Mouse (Mus musculus): ENCODE data around the gene Mpdu1. TPM values are rescaled to one million over a fixed set of nuclear protein-coding genes. Genes with fewer than 3 reads are reported as not detected.
A peak's percentile ranks its signal among the peaks of the same experiment; 100 is the strongest.
"Not testable (repeated sequence)": the region's sequence is repeated elsewhere in the genome, so short reads cannot be mapped to it uniquely, and the experiment has no call there.

The Mpdu1 gene
- total RNA-seq (2021): 10 to 100 TPM; 34.3 to 36.3 TPM

DNA sequence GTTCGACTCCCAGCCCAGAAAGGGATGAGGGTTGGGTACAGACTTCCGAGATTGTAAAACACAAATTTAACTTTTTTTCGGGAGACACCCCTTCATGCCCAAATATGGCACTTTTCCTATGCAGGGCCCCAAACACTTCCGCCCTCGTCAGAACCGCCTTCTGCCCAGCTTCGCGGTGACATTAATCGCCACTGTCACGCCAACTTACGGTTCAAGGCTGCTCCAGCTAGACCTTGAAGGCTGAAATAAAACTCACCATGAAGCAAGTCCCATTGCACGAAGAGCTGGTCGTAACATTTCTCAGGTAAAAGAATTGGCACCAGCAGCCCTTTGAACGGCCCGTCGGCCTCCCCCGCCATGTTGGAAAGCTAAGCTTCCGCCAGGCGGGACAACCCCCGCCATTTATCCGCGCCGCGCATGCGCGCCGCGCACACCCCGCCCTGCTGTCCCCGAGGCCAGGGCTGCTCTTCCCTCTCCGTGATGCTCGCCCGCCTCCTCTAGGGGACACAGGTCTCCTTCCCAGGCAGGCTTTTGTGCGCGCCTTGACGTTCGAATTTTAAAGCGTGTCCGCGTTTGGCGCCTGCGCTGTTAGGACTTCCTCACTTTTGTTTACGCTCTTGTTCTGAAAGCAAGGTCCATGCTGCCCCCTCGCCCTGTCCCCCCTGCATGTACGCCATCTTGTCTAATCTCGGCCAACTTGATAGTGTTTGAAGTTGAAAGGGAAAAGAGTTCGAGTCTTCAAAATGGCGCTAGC, at the start of gene Mpdu1:
Mpdu1 (minus strand) TSS at position 430 of the 754 bp plus-strand sequence.
- DNase-seq: peak; percentile 96

DNA sequence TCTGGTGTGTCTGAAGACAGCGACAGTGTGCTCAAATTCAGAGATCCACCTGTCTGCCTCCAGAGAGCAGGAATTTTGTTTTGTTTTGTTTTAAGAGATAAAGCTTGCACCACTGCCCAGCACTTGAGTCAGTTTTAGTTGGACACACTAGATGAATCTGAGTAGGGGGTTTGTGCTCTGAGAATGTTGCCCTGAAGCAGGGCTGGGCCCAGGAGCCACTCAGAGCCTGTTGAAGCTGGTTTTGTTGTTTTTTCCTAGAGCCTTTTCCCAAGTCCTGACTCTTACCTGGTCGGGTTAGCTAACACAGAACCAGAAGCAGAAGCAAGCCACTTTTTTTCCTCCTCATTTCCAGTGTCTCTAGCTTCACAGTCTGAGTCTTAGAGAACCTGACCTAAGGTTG, 48.6 kb upstream of the Mpdu1 start:
- no peak for DNase-seq

GRCm38 (mm10) chr11:69710470-69710869, 48.0 kb upstream of the Mpdu1 start:
- DNase-seq: no peak

DNA sequence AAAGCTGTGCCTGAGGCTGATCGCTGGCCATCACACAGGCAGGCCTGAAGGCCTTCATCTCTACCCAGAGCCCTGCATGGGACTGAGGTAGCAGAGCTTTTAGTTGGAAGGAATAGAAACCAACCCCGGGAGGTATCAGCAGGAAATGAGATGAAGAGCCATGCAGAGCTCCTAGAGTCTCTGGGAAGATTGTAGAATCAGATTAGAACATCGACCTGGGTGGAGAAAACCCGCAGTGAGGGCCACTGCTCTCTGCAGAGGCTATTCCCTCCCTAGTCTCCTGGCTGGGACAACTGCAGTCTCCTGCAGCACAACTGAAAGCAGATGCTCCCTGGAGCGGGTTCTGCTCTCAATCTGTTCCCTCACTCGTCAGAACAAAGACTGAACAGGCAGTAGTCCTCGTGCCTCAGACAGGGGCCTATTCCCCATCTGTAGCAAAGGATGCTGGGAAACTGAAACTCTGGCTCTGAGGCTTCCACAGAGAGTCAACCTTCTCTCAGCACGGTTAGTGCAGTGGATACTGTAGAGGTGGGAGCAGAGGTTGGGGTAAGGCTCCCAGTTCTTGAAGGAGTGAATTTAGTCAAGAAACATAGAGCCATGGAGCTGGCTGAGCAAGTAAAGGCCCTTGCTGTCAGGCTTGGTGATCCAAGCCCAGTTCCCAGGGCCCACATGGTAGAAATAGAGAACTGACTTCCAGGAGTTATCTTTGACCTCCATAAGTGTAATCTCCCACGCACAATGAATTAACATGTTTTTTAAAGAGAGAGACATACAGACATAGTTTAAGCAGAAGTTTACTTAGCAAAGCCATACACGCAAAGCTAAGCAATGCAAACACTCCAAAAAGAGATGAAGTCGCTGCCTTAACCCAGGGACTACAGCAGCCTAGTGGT, 47.4 kb upstream of the Mpdu1 start:
- no peak for DNase-seq

- DNase-seq: no peak
Measured at GRCm38 (mm10) chr11:69708614-69709265, 46.3 kb upstream of the Mpdu1 start.

- no peak for DNase-seq
Measured at GRCm38 (mm10) chr11:69707873-69708381, 45.5 kb upstream of the Mpdu1 start.

GRCm38 (mm10) chr11:69707480-69707847, 45.0 kb upstream of the Mpdu1 start:
- no peak for DNase-seq

DNA sequence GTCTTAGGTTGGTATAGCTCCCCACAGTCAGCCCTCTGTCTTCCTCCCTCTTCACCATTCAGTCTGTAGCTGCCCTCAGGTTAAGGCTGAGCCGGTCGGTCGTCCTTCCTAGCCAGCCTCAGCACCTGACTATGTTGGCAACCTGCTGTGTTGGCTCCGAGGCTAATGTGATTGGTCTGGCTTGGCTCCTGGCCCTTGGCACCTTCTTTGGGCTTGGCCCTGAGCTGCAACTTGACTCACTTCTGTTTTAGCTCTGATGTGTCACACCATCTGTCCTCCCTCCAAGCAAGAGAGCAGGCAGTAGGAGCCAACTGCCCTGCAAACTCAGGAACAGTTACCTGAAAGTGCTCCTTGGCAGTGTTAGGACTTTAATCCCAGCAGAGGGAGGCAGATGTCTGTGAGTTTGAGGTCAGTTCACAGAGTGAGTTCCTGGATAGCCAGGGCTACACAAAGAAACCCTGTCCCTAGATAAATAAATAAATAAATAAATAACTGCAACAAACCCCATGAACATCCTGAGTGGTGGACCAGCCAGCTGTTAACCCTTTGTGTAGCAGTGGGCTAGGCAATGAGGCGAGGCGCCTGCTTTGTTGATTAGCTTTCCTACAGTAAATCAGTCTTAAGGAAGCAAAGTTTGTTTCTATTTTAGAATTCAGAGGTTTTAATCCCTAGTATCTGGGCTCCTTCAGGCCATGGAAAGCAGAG, 44.5 kb upstream of the Mpdu1 start:
- DNase-seq: peak; percentile 87

DNA sequence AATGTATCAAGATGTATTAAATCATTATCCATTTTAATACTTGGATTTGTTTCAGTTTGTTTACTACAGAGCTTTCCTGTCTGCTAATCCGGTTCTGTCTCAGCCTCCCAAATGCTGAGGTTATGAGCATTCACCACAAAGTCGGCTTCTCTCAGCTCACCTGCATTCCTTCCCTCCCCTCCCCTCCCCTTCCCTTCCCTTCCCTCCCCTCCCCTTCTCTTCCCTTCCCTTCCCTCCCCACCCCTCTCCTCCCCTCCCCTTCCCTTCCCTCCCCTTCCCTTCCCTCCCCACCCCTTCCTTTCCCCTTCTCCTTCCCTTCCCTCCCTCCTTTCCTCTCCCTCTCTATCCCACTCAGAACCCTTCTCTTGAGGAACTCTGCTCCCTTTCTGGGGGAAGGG, 42.2 kb upstream of the Mpdu1 start:
- DNase-seq: no peak

DNA sequence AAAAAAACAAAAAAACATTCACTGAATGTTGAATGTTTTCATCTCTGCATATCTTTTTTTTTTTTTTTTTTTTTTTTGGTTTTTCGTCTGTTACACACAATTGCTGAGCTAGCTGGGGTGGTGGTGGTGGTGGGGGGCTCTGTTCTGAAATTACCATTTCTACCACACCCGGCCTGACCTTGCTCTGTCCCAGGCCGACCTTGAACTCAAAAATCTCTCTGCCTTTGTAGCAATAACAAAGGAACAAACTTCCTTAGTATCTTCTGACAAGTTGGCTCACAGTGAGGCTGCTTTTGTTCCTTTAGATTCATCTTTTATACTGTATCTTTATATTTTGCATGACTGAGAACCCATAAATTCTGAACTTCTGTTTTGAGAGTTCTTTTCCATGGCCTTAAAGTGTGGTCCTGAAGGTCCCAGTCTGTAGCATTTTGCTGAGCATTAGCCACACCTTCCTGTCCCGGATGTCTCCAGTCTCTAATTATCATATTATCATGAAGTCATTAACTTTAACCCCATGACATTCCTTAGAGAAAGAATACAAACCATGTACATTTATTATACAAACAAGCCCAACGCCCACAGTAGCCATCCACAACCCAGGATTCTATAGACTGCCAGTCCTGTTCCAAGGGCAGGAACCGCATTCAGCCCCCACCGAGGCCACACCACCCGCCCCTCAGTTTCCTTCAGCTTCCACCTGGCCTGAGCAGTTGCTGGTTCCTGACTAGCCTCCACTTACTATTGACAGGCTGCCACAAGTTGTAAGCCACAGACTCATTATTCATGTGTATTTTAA, 41.6 kb upstream of the Mpdu1 start:
- DNase-seq: no peak

DNA sequence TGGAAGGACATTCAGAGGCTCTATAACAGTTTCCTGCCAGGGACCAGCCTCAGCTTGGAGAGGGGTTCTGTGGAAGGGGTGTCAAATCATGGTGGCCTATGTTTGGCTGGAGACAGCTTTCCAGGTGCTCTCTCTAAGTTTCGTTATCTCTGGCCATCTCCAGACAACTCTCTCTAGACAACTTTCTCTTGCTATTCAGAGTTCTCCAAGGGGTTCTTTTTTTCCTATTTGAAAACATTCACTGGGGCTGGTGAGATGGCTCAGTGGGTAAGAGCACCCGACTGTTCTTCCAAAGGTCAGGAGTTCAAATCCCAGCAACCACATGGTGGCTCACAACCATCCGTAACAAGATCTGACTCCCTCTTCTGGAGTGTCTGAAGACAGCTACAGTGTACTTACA, 40.9 kb upstream of the Mpdu1 start:
- DNase-seq: not testable (repeated sequence)

DNA sequence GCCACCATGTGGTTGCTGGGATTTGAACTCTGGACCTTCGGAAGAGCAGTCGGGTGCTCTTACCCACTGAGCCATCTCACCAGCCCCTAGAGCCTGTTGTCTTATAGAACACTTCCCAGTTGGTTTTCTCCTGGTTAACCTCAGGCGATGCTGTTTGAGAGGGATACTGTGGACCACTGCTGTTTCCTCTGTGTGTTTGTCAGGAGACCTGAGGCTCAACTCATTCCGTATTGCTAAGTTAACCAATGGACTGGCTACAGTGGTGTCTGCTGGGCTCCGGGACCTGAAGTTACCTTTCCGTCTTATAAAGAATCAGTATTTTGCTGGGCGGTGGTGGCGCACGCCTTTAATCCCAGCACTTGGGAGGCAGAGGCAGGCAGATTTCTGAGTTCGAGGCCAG, 40.4 kb upstream of the Mpdu1 start:
- DNase-seq: not testable (repeated sequence)

GRCm38 (mm10) chr11:69699595-69699994, 37.2 kb upstream of the Mpdu1 start:
- DNase-seq: no peak

- no peak for DNase-seq
Measured at GRCm38 (mm10) chr11:69698574-69698973, 36.1 kb upstream of the Mpdu1 start.

- DNase-seq: no peak
Measured at GRCm38 (mm10) chr11:69697396-69697795, 35.0 kb upstream of the Mpdu1 start.

GRCm38 (mm10) chr11:69695361-69696181, 33.1 kb upstream of the Mpdu1 start, which contains the start of the genes Tnfsf12 and Tnfsfm13:
Gene Tnfsf12 (minus strand): TSS chr11:69695849.
Gene Tnfsfm13 (minus strand): TSS chr11:69696098.
- peak; percentile 82 for DNase-seq

DNA sequence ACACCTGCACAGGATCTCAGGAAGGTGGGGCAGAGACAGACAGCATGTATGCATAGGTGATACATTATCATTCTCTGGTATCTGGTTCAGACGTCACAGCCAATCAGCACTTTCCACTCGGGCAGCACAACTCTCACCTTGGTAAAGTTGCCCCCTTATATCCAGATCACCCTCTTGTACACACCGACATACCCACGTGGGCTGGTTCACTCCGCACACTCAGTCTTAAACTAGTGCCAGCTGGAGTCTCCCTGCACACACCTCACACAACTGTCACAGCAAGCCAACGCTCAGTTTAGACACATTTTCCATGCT, 32.6 kb upstream of the Mpdu1 start:
- DNase-seq: no peak

DNA sequence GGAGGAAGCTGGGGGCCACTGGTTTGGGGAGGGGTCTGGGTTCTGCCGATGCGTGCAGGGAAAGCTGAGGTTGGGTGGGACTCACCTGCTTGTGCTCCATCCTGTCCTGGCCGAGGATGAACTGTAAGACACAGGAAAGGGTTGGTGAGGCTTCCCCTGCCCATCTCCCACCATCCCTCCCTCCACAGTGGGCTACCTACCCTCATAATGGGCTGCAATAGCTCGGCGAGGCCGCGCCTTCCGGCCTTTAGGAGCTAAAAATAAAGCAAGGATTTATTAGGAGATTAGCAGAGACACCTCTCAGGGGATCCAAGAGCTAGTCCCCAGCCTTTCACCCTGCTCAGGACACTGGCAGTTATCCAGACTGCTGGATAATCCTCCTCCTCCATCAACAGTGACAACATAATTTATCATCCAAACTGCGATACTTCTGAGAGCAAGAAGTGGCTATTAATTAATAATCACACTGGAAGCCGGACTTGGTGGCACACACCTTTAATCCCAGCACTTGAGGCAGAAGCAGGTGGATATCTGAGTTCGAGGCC, 31.1 kb upstream of the Mpdu1 start:
- DNase-seq: no peak

GRCm38 (mm10) chr11:69692863-69693262, 30.4 kb upstream of the Mpdu1 start:
- DNase-seq: no peak

- DNase-seq: no peak
Measured at GRCm38 (mm10) chr11:69692196-69692811, 29.9 kb upstream of the Mpdu1 start.
